Mouse (Mus musculus) megakaryocyte, embryonic 14.5 days (primary cell): ENCODE measurements around the gene Gm42417. TPM values are rescaled to one million over a fixed set of nuclear protein-coding genes. Genes with fewer than 3 reads are reported as not detected.

ENCODE experiments used
- H3K27me3 ChIP-seq: replicated peaks from 2 replicates; pipeline ENCODE3; 2012; ENCODE audit warnings: inconsistent platforms
- H3K36me3 ChIP-seq: replicated peaks from 2 replicates; pipeline ENCODE3; 2012; ENCODE audit warnings: low read length, inconsistent platforms, mixed read lengths
- H3K4me1 ChIP-seq: 2 replicates; pipeline ENCODE4 v1.6.1; 2012; ENCODE audit warnings: inconsistent platforms
- H3K4me3 ChIP-seq: replicated peaks from 2 replicates; pipeline ENCODE3; 2012; ENCODE audit warnings: moderate library complexity, mild to moderate bottlenecking, inconsistent platforms
- H3K9me3 ChIP-seq: 2 replicates; pipeline ENCODE4 v1.6.1; 2012; ENCODE audit warnings: inconsistent platforms
- FLI1 ChIP-seq: IDR thresholded peaks from 2 replicates; pipeline ENCODE4 v1.6.1; 2012; ENCODE audit warnings: low read length, inconsistent platforms, mixed read lengths
- GATA1 ChIP-seq: IDR thresholded peaks from 3 replicates; pipeline ENCODE4 v1.6.1; 2012; ENCODE audit warnings: mixed read lengths, low read length, inconsistent platforms, borderline replicate concordance
- polyA plus RNA-seq: library from polyadenylated mRNA; stranded (reverse); fragments of >175 nt; gene quantifications from 2 replicates; pipeline ENCODE4 v1.2.3, GENCODE M21; 2012; ENCODE audit warnings: low replicate concordance; ENCODE audit not compliant: insufficient read depth

Gm42417 gene
- polyA plus RNA-seq, 1 experiment: not detected

- H3K9me3 ChIP-seq: no peaks in the 10 kb centered on the region
- TF ChIP-seq FLI1 (no peak), GATA1 (no peak)
- H3K36me3 ChIP-seq: no peaks in the 10 kb centered on the region
- H3K27me3 ChIP-seq: peaks cover 92% of the 10 kb centered on the region
- H3K4me1 ChIP-seq: peaks cover 62% of the 10 kb centered on the region
- H3K4me3 ChIP-seq: no peak overlapping the region
Observed at GRCm38 (mm10) chr1:36567818-36568603, 28.8 kb upstream of the Gm42417 start.

- Histone ChIP-seq H3K4me3 (no peak overlapping the region), H3K4me1 (peaks cover 61% of the 10 kb centered on the region), H3K36me3 (no peaks in the 10 kb centered on the region), H3K9me3 (no peaks in the 10 kb centered on the region), H3K27me3 (peaks cover 96% of the 10 kb centered on the region)
- TF ChIP-seq FLI1 (no peak), GATA1 (no peak)
Observed at GRCm38 (mm10) chr1:36566425-36566824, 27.2 kb upstream of the Gm42417 start.

GRCm38 (mm10) chr1:36564101-36564500 is 24.9 kb upstream of the Gm42417 start:
- Histone ChIP-seq H3K4me3 (no peak overlapping the region), H3K9me3 (no peaks in the 10 kb centered on the region), H3K4me1 (peaks cover 59% of the 10 kb centered on the region), H3K27me3 (peaks cover 96% of the 10 kb centered on the region), H3K36me3 (no peaks in the 10 kb centered on the region)
- no peak for TF ChIP-seq FLI1
- TF ChIP-seq GATA1: no peak

DNA sequence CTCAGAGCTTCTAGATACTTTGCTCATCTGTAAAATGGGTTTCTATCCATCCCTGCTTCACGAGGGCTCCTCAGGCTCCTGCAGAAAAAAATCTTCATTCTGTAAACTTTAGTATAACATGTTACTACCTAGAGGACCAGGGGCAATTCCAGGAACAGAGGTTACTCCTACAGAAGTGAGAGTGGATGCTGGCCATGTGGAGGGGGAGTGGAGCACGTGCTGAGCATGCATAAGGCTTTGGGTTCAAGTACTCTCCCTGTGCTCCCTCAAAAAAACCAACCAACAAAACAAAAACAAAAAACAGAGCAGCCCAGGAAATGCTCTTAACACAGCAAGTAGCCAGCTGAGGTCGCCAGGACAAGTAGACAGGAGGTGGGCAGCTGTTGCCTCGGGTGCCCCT is 24.4 kb upstream of the Gm42417 start:
- no peak for TF ChIP-seq GATA1
- TF ChIP-seq FLI1: no peak
- no peaks in the 10 kb centered on the region for H3K36me3 ChIP-seq
- H3K27me3 ChIP-seq: peaks cover 97% of the 10 kb centered on the region
- peaks cover 59% of the 10 kb centered on the region for H3K4me1 ChIP-seq
- H3K4me3 ChIP-seq: no peak overlapping the region
- no peaks in the 10 kb centered on the region for H3K9me3 ChIP-seq

- no peak for TF ChIP-seq FLI1
- TF ChIP-seq GATA1: no peak
- no peak overlapping the region for H3K4me3 ChIP-seq
- H3K36me3 ChIP-seq: no peaks in the 10 kb centered on the region
- H3K4me1 ChIP-seq: peaks cover 64% of the 10 kb centered on the region
- no peaks in the 10 kb centered on the region for H3K9me3 ChIP-seq
- peaks cover 97% of the 10 kb centered on the region for H3K27me3 ChIP-seq
Observed at GRCm38 (mm10) chr1:36563197-36563596, 24.0 kb upstream of the Gm42417 start.

DNA sequence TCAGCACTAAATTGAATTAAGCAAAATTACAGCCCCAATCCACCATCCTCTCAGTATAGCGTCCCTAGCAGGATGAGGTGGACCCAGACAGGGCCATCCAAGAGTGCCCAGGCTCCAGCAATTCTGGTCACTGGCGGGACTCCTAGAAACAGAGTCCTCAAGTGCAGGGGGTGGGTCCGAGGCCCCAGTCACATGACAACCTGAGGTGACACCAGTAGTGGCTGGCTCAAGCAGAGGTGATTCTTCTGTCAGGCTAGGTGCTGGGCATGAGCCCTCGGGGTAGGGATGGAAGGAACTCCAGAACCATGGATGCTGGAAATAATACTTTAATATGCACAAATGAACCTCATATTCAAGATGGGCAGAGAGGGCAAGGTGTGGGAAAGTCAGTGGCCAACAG is 23.2 kb upstream of the Gm42417 start:
- TF ChIP-seq FLI1 (no peak), GATA1 (no peak)
- no peaks in the 10 kb centered on the region for H3K9me3 ChIP-seq
- H3K4me1 ChIP-seq: peaks cover 72% of the 10 kb centered on the region
- peaks cover 99% of the 10 kb centered on the region for H3K27me3 ChIP-seq
- no peaks in the 10 kb centered on the region for H3K36me3 ChIP-seq
- no peak overlapping the region for H3K4me3 ChIP-seq

- peaks cover 99% of the 10 kb centered on the region for H3K27me3 ChIP-seq
- peaks cover 81% of the 10 kb centered on the region for H3K4me1 ChIP-seq
- H3K9me3 ChIP-seq: no peaks in the 10 kb centered on the region
- no peak overlapping the region for H3K4me3 ChIP-seq
- H3K36me3 ChIP-seq: no peaks in the 10 kb centered on the region
- TF ChIP-seq GATA1: no peak
- no peak for TF ChIP-seq FLI1
Observed at GRCm38 (mm10) chr1:36560903-36561302, 21.7 kb upstream of the Gm42417 start.

DNA sequence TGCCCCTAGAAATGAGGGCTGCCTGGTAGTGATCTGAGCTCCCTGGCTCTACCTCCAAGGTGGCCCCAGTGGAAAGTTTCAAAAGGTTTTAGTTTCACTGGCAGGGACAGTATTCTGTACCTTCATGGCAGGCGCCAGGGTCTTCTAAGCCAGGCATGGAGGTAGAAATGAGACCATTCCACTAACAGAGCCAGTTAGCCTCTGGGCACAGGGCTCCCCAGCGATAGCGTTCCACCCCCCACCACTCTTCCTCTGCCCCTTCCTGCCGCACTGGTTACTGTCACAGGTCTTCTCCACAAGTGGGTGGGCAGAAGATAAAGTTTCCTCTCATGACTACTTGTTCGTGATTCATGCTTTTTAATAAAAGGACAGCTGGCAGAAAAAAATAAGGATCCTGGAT is 20.7 kb upstream of the Gm42417 start:
- no peaks in the 10 kb centered on the region for H3K9me3 ChIP-seq
- TF ChIP-seq GATA1: no peak
- H3K27me3 ChIP-seq: peaks cover 99% of the 10 kb centered on the region
- peaks cover 91% of the 10 kb centered on the region for H3K4me1 ChIP-seq
- no peaks in the 10 kb centered on the region for H3K36me3 ChIP-seq
- no peak overlapping the region for H3K4me3 ChIP-seq

DNA sequence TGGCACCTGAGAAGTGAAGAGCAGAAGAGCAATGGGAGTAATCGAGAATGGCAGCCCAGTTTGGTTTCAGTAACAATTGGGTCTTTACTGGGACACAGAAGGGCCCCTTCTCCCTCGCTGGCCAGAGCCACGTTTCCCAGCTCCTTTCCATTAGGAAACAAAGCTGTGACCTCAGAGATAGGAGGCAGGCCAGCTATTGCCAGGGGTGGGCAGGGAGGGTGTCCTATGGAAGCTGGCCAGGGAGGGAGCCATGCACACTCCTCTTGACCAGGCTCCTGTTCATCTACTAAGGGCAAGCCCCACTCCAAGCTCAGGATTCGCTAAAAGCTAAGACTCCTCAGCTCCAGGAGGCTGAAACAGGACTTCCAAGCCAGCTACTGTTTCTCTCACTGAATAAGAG is 20.0 kb upstream of the Gm42417 start:
- TF ChIP-seq GATA1: no peak
- TF ChIP-seq FLI1: no peak
- Histone ChIP-seq H3K27me3 (peaks cover 99% of the 10 kb centered on the region), H3K9me3 (no peaks in the 10 kb centered on the region), H3K4me1 (peaks cover 90% of the 10 kb centered on the region), H3K4me3 (no peak overlapping the region), H3K36me3 (no peaks in the 10 kb centered on the region)

DNA sequence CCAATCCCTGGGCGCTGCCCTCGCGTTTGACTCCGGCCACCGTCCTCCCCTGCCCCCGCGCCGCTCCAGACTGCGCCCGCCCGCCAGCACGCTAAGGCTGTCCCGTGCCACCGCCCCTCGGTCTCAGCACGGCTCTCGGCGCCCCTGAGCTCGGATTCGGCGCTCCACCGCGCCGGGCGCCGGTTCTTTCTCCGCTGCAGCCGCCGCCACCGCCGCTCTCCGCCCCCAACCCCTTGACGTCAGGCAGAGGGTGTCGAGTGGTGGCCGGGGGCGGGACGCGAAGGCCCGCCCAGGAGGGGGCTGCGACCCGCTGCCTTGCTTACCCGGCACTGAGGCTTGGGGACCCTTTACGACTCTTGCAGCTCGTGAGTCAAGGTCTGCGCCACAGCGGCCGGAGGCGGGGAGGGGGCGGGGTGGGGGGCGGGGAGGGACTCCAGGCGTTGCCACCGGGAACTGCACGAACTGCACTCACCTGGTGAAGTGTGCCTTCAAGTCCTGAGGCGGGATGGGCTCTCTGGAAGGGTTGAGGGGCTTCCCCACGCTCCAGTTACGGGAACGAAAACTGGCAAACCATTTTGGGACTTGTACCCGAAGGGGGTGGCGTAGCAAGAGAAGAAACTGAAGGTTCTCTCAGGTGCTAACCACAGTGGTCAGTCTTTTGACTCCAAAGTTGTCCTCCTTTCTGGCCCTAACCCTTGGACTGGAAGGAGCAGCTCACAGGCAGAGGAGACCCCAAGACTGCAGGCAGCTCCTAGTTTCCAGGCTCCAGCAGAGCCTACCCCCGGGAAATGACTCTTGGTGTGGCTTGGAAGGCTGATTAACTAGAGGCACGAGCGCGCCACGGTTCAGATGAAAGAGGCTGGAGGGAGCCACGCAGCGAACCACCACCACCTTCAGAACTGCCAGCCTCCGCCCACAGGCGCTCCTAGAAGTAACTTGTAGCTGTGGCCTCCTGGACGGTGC is 19.1 kb upstream of the Gm42417 start, which contains the start of gene Sema4c:
TSS of gene Sema4c (minus strand) at position 319 of the 963 bp plus-strand sequence.
- peaks cover 99% of the 10 kb centered on the region for H3K27me3 ChIP-seq
- peaks cover 2% of the 10 kb centered on the region for H3K36me3 ChIP-seq
- H3K9me3 ChIP-seq: no peaks in the 10 kb centered on the region
- no peak for TF ChIP-seq GATA1
- TF ChIP-seq FLI1: no peak
- H3K4me1 ChIP-seq: peaks cover 83% of the 10 kb centered on the region
- peak within 1 kb of the TSS; percentile 94 for H3K4me3 ChIP-seq
